Mouse (Mus musculus): ENCODE results near the gene Ankzf1. TPM values are rescaled to one million over a fixed set of nuclear protein-coding genes. Genes with fewer than 3 reads are reported as not detected.

Ankzf1 gene
- total and polyA plus RNA-seq, 3 experiments = 5.5 to 16.7 TPM; not detected in 1

DNA sequence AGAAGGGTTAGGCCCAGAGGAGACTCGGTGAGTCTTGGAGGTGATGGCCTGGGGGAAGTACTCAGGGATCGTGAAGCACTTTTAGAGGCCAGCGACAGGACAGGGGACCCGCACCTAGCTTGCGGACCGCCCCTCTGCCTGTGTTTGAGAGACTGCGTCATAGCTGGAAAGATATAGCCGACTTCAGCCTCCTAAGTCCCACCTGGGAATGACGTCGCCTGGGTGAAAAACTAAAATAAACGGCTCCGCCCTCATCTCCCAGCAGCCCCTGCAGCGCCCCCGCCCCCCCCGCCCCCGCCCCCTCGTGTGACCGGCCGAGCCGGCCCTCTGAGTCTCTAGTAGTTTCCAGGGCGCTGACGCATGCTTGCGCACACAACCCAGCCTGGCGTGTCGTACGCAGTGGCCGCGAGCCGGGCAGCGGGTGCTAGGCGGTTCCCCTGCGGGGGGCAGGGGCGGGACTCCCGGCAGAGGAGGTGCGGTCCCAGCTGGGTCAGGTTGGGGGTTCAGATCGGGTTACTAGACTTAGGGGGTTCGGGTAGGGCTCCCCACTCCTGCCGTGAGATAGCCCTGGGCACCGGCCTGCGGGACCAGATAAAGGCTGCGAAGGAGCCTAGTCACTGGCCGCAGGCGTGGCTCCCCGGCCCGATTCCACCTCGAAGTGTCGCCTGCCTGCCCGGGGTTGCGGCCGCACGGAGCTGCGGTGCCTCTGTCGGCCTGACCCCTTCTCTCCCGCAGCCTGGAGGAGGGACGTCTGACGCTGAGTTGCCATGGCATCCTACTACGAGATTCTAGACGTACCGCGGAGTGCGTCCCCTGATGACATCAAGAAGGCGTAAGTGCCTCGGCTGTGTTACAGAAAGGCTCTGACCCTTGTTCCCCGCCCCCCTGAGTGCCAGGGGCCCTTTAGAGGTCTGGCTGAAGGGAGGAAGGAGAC, 44.4 kb downstream of the Ankzf1 start, which contains the start of gene Dnajb2 (continued):
- TF ChIP-seq CHD2 (IDR thresholded peaks at IDR 0.05; ENCODE audit: low read length) = no peak
- TF ChIP-seq GABPA (IDR thresholded peaks at IDR 0.05; ENCODE audit: low read depth, low read length) = no peak
- TF ChIP-seq POLR2AphosphoS5 (IDR thresholded peaks at IDR 0.05; ENCODE audit: borderline replicate concordance, low read depth, low read length) = no peak
- TF ChIP-seq MYC (IDR thresholded peaks at IDR 0.05; ENCODE audit: low read depth, low read length) = 0 out of 2 replicates have a peak, but pooled peaks have one; percentile 61
- peak; percentile 47; the same call in 1 of the 2 replicates for TF ChIP-seq BHLHE40 (IDR thresholded peaks at IDR 0.05; ENCODE audit: borderline replicate concordance, low read depth, low read length)

DNA sequence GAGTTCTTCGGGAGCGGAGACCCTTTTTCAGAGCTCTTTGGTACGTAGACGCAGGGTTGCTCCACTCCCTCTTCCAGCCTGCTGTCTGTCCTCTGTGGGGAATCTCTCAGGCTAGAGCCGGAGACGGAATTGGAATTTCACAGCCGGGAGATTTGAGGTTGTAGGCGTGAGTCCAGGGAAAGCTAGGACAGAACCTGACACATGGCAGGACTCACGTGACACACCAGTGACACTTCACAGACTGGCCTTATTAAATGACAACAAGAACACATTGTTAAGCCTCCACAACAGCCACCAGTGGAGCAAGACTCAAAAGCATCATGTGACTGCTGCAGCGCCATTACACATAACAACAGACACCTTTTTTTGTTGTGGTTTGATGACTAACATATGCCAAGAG, 47.6 kb downstream of the Ankzf1 start:
- Histone ChIP-seq H3K9me3 (replicated peaks; ENCODE audit: insufficient read depth, low read length) (no peaks in the 10 kb centered on the region), H3K4me1 (ENCODE audit: control insufficient read depth in 1 of 2, insufficient read depth in 2 of 2, low read length in 2 of 2) (peaks cover 8% of the 10 kb centered on the region in 2 experiments), H3K79me2 (ENCODE audit: control insufficient read depth, insufficient read depth, low read length, poor library complexity) (no peaks in the 10 kb centered on the region; the same call in 1 of the 2 replicates), H3K4me3 (ENCODE audit: control insufficient read depth in 1 of 2, insufficient read depth in 1 of 2, low read depth in 2 of 2, low read length in 2 of 2) (no peak overlapping the region), H3K27me3 (ENCODE audit: control insufficient read depth in 1 of 2, insufficient read depth in 2 of 2, low read length in 2 of 2) (no peaks in the 10 kb centered on the region), H3K9ac (ENCODE audit: control insufficient read depth, low read depth, low read length, poor library complexity, severe bottlenecking) (no peak overlapping the region), H3K27ac (ENCODE audit: control insufficient read depth, low read depth, low read length) (no peak overlapping the region), H3K36me3 (ENCODE audit: control insufficient read depth in 1 of 2, insufficient read depth in 2 of 2, low read length in 2 of 2) (peaks cover 0 to 10% of the 10 kb centered on the region in 2 experiments; a peak in 2 of 4 replicates)
- TF ChIP-seq EP300 (IDR thresholded peaks at IDR 0.05; ENCODE audit: low read depth in 1 of 2, low read length in 2 of 2) = no peak
- no peak for TF ChIP-seq ZNF384 (IDR thresholded peaks at IDR 0.05; ENCODE audit: low read depth, low read length)
- TF ChIP-seq NELFE (IDR thresholded peaks at IDR 0.05; ENCODE audit: low read depth, low read length) = no peak
- no peak for TF ChIP-seq E2F4 (IDR thresholded peaks at IDR 0.05; ENCODE audit: borderline replicate concordance, low read depth, low read length)
- no peak for TF ChIP-seq MAFK (IDR thresholded peaks at IDR 0.05; ENCODE audit: borderline replicate concordance, low read depth, low read length)
- TF ChIP-seq TCF12 (IDR thresholded peaks at IDR 0.05; ENCODE audit: low read depth, low read length) = no peak
- TF ChIP-seq MYC (IDR thresholded peaks at IDR 0.05; ENCODE audit: low read depth, low read length) = no peak
- no peak for TF ChIP-seq ETS1 (IDR thresholded peaks at IDR 0.05; ENCODE audit: low read depth, low read length)
- no peak for TF ChIP-seq MEF2A (IDR thresholded peaks at IDR 0.05; ENCODE audit: extremely low read depth, insufficient replicate concordance, low read depth, low read length, poor library complexity, severe bottlenecking)
- no peak for DNase-seq (ENCODE audit: low read depth, low spot score)

DNA sequence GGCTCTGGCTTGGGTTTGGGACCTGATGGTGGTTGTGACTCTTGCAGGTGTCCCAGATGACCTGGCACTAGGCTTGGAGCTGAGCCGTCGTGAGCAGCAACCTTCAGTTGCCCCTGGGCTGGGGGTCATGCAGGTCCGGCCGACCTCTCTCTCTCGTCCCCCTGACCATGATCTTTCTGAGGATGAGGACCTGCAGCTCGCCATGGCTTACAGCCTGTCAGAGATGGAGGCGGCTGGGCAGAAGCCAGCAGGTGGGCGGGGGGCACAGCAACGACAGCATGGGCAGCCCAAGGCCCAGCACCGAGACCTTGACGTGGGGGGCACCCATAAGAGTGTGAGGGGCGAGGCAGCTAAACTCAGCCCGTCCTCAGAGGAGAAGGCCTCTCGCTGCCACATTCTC, 51.5 kb downstream of the Ankzf1 start:
- no peak overlapping the region for H3K4me3 ChIP-seq (ENCODE audit: control insufficient read depth in 1 of 2, insufficient read depth in 1 of 2, low read depth in 2 of 2, low read length in 2 of 2)
- no peaks in the 10 kb centered on the region for H3K36me3 ChIP-seq (ENCODE audit: control insufficient read depth in 1 of 2, insufficient read depth in 2 of 2, low read length in 2 of 2)
- H3K4me1 ChIP-seq (ENCODE audit: control insufficient read depth in 1 of 2, insufficient read depth in 2 of 2, low read length in 2 of 2) = no peaks in the 10 kb centered on the region
- no peak for DNase-seq (ENCODE audit: low read depth, low spot score)
- H3K9ac ChIP-seq (ENCODE audit: control insufficient read depth, low read depth, low read length, poor library complexity, severe bottlenecking) = no peak overlapping the region
- no peak for TF ChIP-seq MAX (IDR thresholded peaks at IDR 0.05; ENCODE audit: low read length)
- no peak for TF ChIP-seq NRF1 (IDR thresholded peaks at IDR 0.05; ENCODE audit: insufficient read depth, low read depth, low read length, poor library complexity, severe bottlenecking)
- no peak for TF ChIP-seq NELFE (IDR thresholded peaks at IDR 0.05; ENCODE audit: low read depth, low read length)
- no peak for TF ChIP-seq BHLHE40 (IDR thresholded peaks at IDR 0.05; ENCODE audit: borderline replicate concordance, low read depth, low read length)
- no peak for TF ChIP-seq MEF2A (IDR thresholded peaks at IDR 0.05; ENCODE audit: extremely low read depth, insufficient replicate concordance, low read depth, low read length, poor library complexity, severe bottlenecking)
- no peak for TF ChIP-seq ZMIZ1 (IDR thresholded peaks at IDR 0.05; ENCODE audit: low read depth, low read length)
- no peak for TF ChIP-seq ZC3H11A (IDR thresholded peaks at IDR 0.05; ENCODE audit: low read depth, low read length)
- TF ChIP-seq MYB (IDR thresholded peaks at IDR 0.05; ENCODE audit: low read depth, low read length) = no peak
- no peak for TF ChIP-seq TCF12 (IDR thresholded peaks at IDR 0.05; ENCODE audit: low read depth, low read length)
- no peak for TF ChIP-seq KAT2A (conservative IDR thresholded peaks at IDR 0.05; ENCODE audit: low read depth, low read length)
- TF ChIP-seq POLR2AphosphoS5 (IDR thresholded peaks at IDR 0.05; ENCODE audit: borderline replicate concordance, low read depth, low read length) = no peak
- no peak for TF ChIP-seq SIN3A (IDR thresholded peaks at IDR 0.05; ENCODE audit: low read length)
- TF ChIP-seq MAZ (IDR thresholded peaks at IDR 0.05; ENCODE audit: low read depth, low read length) = no peak
- TF ChIP-seq MXI1 (IDR thresholded peaks at IDR 0.05; ENCODE audit: low read depth, low read length) = no peak
- TF ChIP-seq HCFC1 (IDR thresholded peaks at IDR 0.05; ENCODE audit: low read depth, low read length) = no peak
- no peaks in the 10 kb centered on the region for H3K9me3 ChIP-seq (replicated peaks; ENCODE audit: insufficient read depth, low read length)
- H3K27me3 ChIP-seq (ENCODE audit: control insufficient read depth in 1 of 2, insufficient read depth in 2 of 2, low read length in 2 of 2) = no peaks in the 10 kb centered on the region
- H3K27ac ChIP-seq (ENCODE audit: control insufficient read depth, low read depth, low read length) = no peak overlapping the region
- H3K79me2 ChIP-seq (ENCODE audit: control insufficient read depth, insufficient read depth, low read length, poor library complexity) = no peaks in the 10 kb centered on the region

All from MEL (cell line).